Mouse (Mus musculus) retina, embryonic 14.5 days (tissue): Measurements from ENCODE around the gene Kcnq4.

Experiments
- DNase-seq: peaks from one replicate; pipeline ENCODE4 v3.0.0-alpha.2; 2015; ENCODE audit warnings: low spot score

Gene Kcnq4

GRCm38 (mm10) chr4:120673606-120674005, 74.8 kb downstream of the Kcnq4 start:
- no peak for DNase-seq

- peak; percentile 33 for DNase-seq
Measured at GRCm38 (mm10) chr4:120671046-120671445, 77.4 kb downstream of the Kcnq4 start.

- DNase-seq = no peak
Measured at GRCm38 (mm10) chr4:120669585-120669984, 78.8 kb downstream of the Kcnq4 start.

- no peak for DNase-seq
Measured at GRCm38 (mm10) chr4:120668551-120668950, 79.9 kb downstream of the Kcnq4 start.

GRCm38 (mm10) chr4:120667555-120667954, 80.9 kb downstream of the Kcnq4 start:
- no peak for DNase-seq

- peak; percentile 63 for DNase-seq
Measured at GRCm38 (mm10) chr4:120667045-120667501, 81.3 kb downstream of the Kcnq4 start.

GRCm38 (mm10) chr4:120666358-120667024, 81.9 kb downstream of the Kcnq4 start, which contains the start of gene Cited4:
Gene Cited4 (plus strand): TSS chr4:120666572.
- peak; percentile 94 for DNase-seq

GRCm38 (mm10) chr4:120665782-120666181, 82.6 kb downstream of the Kcnq4 start:
- DNase-seq = no peak

GRCm38 (mm10) chr4:120665144-120665700, 83.2 kb downstream of the Kcnq4 start:
- no peak for DNase-seq

GRCm38 (mm10) chr4:120664601-120665000, 83.8 kb downstream of the Kcnq4 start:
- no peak for DNase-seq

GRCm38 (mm10) chr4:120660485-120660884, 87.9 kb downstream of the Kcnq4 start:
- DNase-seq = no peak

GRCm38 (mm10) chr4:120655898-120656297, 92.5 kb downstream of the Kcnq4 start:
- no peak for DNase-seq

- no peak for DNase-seq
Measured at GRCm38 (mm10) chr4:120650208-120650592, 98.2 kb downstream of the Kcnq4 start.

- peak; percentile 70 for DNase-seq
Measured at GRCm38 (mm10) chr4:120649369-120650207, 98.8 kb downstream of the Kcnq4 start.
